Mouse (Mus musculus) heart, embryonic 11.5 days (tissue): ENCODE measurements around the gene Nol4l. TPM values are rescaled to one million over a fixed set of nuclear protein-coding genes. Genes with fewer than 3 reads are reported as not detected.

Source experiments
- ATAC-seq: fragments of 200-750 bp; cut with Nextera tagmentation; replicated peaks from 2 replicates; pipeline ENCODE4 v1.8.0; 2017; ENCODE audit warnings: moderate library complexity; ENCODE audit not compliant: insufficient number of reproducible peaks, low FRiP score, low TSS enrichment
- H3K27ac ChIP-seq: fragments of 300-500 bp; sonication (generic); 2 replicates; pipeline ENCODE4 v1.5.1; 2014; ENCODE audit warnings: mild to moderate bottlenecking, low read depth, low read length
- H3K27me3 ChIP-seq: fragments of 300-500 bp; sonication (generic); 2 replicates; pipeline ENCODE4 v1.6.1; 2014; ENCODE audit warnings: mild to moderate bottlenecking, low read length, mixed read lengths; ENCODE audit not compliant: control insufficient read depth, insufficient read depth
- H3K36me3 ChIP-seq: fragments of 300-500 bp; sonication (generic); 2 replicates; pipeline ENCODE4 v1.6.1; 2014; ENCODE audit warnings: mild to moderate bottlenecking, low read length, moderate library complexity, mixed read lengths; ENCODE audit not compliant: control insufficient read depth, insufficient read depth
- H3K4me1 ChIP-seq: fragments of 300-500 bp; sonication (generic); 2 replicates; pipeline ENCODE4 v1.6.1; 2014; ENCODE audit warnings: low read length; ENCODE audit not compliant: control insufficient read depth, insufficient read depth
- H3K4me2 ChIP-seq: fragments of 300-500 bp; sonication (generic); 2 replicates; pipeline ENCODE4 v1.6.1; 2014; ENCODE audit warnings: mild to moderate bottlenecking, moderate library complexity
- H3K4me3 ChIP-seq: fragments of 300-500 bp; sonication (generic); 2 replicates; pipeline ENCODE4 v1.5.1; 2014; ENCODE audit warnings: low read depth, low read length
- H3K9ac ChIP-seq: fragments of 300-500 bp; sonication (generic); 2 replicates; pipeline ENCODE4 v1.6.1; 2014; ENCODE audit warnings: mild to moderate bottlenecking, low read depth, low read length, moderate library complexity
- H3K9me3 ChIP-seq: fragments of 300-500 bp; sonication (generic); replicated peaks from 2 replicates; pipeline ENCODE4 v1.6.1; 2016; ENCODE audit warnings: low read length; ENCODE audit not compliant: control insufficient read depth
- WGBS: fragments of 180-500 bp; shearing (Covaris S2); extraction: QIAGEN DNeasy Blood & Tissue Kit; methylation state at CpG from one replicate; pipeline ENCODE4 v1.1.7; 2014; ENCODE audit not compliant: insufficient replicate concordance; 5-methylcytosine and 5-hydroxymethylcytosine counted together
- polyA plus RNA-seq: library from polyadenylated mRNA; unstranded; fragments of >200 nt; fragmentation: Nextera tagmentation; extraction: Ambion mirVana; gene quantifications from 2 replicates; pipeline ENCODE4 v1.2.1, GENCODE M21; 2014

Nol4l gene
- polyA plus RNA-seq, 1 experiment from 2014 or later: 16.7 TPM

DNA sequence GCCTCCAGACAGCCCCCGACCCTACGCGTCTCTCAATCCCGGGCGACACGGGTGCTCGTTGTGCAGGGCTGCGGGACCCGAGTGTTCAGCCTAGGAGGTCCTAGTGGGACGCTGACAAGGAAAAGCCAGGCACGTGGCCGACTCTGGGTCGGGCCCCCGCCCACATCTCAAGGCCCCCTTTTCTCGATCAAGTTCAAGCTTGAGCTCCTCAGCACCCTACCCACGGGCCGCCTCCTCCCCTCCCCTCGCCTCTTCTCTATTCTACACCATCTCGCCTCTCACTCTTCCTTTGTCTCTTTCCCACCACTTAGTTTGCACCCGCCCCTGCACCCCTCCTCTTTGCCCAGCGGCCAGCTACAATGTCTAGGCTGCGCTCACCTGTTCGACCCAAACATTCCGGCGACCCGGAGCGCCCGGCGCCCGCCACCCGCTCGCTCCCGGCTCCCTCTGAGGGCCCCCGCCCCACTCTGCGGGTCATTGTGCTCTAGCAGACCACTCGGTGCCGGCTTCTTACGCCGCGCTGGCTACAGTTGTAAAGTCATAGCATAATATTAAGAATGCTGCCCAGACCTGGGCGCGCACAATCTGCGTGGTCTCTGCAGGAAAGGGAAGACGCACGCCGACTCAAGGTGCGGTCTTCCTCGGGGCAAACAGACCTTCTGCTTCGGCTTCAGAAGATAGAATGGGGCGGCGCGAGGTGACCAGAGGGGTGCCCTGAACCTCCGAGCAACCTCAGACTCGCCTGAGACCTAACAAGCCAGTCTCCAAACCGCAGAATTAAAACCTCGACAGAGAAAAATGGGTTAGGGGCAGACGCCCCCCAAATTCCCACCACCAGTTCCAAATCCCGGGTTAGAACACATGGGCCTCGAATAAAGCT lies 84.4 kb downstream of the Nol4l start:
- Histone ChIP-seq H3K4me1 (peaks cover 35% of the 10 kb centered on the region), H3K36me3 (no peaks in the 10 kb centered on the region), H3K9me3 (no peaks in the 10 kb centered on the region), H3K4me3 (peak overlapping the region; percentile 91), H3K27ac (peak overlapping the region; percentile 95), H3K4me2 (peak overlapping the region; percentile 100), H3K9ac (peak overlapping the region; percentile 84), H3K27me3 (no peaks in the 10 kb centered on the region)
- under 1% methylated on average over 58 of the region's 59 CpGs for WGBS
- peak; percentile 11 for ATAC-seq

DNA sequence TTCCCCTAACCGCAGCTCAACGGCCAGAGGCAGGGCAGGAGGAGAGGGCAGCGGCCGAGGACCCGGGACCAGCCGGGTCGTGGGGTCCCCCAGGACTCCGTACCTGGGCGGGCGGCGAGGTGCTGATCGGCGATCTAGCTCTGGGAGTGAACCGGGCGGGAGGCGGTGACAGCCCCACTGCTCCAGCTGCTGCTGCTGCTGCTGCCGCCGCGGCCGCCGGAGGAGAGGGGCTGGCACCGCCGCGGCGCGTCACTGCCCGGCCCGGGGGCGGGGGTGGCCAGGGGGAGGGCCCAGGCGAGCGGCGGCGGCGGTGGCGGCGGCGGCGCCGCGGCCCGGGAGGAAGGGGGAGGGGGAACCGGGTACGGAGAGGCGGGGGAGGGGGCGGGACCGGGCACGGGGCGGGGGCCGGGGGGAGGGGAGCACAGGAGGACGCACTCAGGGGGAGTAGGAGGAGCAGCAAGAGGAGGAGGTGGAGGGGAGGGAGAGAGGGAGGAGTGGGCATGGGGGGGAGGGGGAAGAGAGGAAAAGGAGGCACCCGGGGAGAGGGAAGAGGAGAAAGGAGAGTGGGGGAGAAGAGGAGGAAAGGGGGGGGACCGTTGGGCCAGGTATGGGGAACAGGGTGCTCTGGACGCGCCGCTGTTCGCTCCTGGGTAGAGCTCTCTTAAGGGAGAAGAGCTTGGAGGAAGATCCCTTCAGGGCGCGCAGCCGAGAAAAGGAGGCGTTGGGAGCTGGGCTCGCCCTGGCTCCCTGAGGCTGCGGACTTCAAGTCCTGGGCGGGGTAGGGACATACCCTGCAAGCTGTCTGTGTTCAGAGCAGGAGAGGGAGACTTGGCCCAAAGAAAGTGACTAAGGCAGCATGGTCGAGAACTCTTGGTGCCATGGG lies 85.3 kb downstream of the Nol4l start:
- H3K9me3 ChIP-seq: no peaks in the 10 kb centered on the region
- peaks cover 37% of the 10 kb centered on the region for H3K4me1 ChIP-seq
- peak overlapping the region; percentile 91 for H3K4me3 ChIP-seq
- H3K4me2 ChIP-seq: peak overlapping the region; percentile 100
- WGBS: 1% methylated on average over 41 of the region's 64 CpGs
- no peaks in the 10 kb centered on the region for H3K27me3 ChIP-seq
- peak; percentile 60 for ATAC-seq
- H3K36me3 ChIP-seq: no peaks in the 10 kb centered on the region
- H3K9ac ChIP-seq: peak overlapping the region; percentile 92
- peak overlapping the region; percentile 95 for H3K27ac ChIP-seq

DNA sequence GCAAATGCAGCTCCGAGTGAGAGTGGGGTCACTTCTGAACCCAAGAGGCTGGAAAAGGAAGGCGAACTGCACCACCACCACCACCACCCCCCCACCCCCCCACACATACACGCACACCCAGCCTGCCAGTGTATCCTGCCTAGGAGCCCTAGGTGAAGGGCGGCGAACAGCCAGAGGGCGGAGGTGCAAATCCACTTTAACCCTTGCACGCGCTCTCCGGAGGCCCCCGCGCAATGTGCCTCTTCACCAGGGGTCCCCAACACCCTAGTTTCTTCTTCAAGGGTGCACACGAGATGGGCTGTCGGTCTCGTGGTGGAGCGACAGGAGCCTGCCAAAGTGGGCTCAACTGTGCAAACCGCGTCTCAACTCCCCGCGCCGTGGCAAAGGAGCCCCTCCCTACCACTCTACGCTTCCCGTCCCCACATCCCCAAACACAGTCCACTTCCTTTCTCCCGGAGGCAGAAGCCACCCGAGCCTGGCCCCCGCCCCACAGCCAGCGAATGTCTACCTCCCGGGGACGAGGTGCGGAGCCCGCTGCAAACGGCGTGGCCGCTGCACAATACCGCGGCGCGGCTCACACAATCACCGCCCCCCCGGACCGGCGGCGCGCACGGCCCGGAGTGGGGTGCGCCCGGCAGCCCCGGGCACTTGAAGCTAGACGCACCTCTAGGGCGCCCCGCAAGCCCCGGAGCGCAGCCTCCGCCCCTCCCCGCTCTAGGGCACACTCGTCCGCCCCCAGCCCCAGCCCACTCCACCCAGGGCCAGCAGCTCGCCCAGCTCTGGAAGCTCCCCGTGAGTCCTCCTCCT lies 86.1 kb downstream of the Nol4l start:
- H3K4me1 ChIP-seq: peaks cover 37% of the 10 kb centered on the region
- no peaks in the 10 kb centered on the region for H3K9me3 ChIP-seq
- peak overlapping the region; percentile 95 for H3K27ac ChIP-seq
- H3K27me3 ChIP-seq: no peaks in the 10 kb centered on the region
- WGBS: under 1% methylated on average over 54 of the region's 59 CpGs
- peak overlapping the region; percentile 100 for H3K4me2 ChIP-seq
- H3K9ac ChIP-seq: peak overlapping the region; percentile 92
- ATAC-seq: peak; percentile 40
- peak overlapping the region; percentile 91 for H3K4me3 ChIP-seq
- peaks cover 3% of the 10 kb centered on the region; the same call in 1 of the 2 replicates for H3K36me3 ChIP-seq

DNA sequence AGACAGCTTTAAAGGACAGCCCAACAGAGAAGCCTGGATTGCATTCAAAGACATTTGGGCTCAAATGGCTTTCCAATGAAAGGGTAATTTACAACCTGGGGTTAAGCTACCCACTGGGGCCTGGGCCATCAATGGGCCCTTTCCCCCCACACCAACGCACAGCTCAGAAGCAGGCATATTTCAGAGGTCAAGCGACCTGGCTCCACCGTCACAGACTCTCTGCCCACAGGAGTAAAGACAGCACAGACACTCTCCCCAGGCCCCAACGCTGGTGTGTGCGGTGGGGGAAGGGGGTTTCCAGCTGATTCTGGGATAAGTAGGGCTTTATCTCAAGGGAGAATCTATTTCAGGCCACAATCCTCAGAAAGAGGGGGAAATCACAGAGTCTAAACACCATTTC lies 87.1 kb downstream of the Nol4l start:
- no peaks in the 10 kb centered on the region for H3K9me3 ChIP-seq
- peaks cover 43% of the 10 kb centered on the region for H3K4me1 ChIP-seq
- peak overlapping the region; percentile 100 for H3K4me2 ChIP-seq
- 7% methylated on average over 5 of the region's 5 CpGs for whole genome bisulfite sequencing
- H3K4me3 ChIP-seq: peak overlapping the region; percentile 91
- H3K27ac ChIP-seq: no peak overlapping the region; the same call in 1 of the 2 replicates
- no peak for ATAC-seq
- peaks cover 3% of the 10 kb centered on the region; the same call in 1 of the 2 replicates for H3K36me3 ChIP-seq
- H3K27me3 ChIP-seq: no peaks in the 10 kb centered on the region
- H3K9ac ChIP-seq: peak overlapping the region; percentile 92

DNA sequence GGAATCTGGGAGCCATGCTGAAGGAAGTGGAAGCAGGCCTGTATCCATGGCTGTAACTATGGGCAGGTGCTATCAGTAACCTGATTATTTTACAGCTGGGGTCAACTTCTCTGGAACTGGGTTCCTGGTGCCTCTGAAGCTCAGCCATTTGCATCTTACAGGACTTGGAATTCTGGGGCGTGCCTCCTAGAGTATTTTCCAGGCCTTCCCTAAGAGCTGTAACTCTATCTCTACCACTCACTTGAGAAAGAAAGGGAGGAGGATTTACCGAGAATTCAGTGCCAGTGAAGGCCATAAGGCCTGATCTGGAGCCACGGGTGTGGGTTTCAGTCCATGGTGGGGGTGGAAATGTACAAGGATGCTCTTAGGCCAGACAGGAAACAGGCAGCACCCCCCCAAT lies 88.5 kb downstream of the Nol4l start:
- H3K36me3 ChIP-seq: peaks cover 3% of the 10 kb centered on the region; the same call in 1 of the 2 replicates
- no peaks in the 10 kb centered on the region for H3K9me3 ChIP-seq
- H3K9ac ChIP-seq: peak overlapping the region; percentile 92
- H3K27me3 ChIP-seq: no peaks in the 10 kb centered on the region
- peak overlapping the region; percentile 3 for H3K27ac ChIP-seq
- H3K4me3 ChIP-seq: no peak overlapping the region
- peak overlapping the region; percentile 100 for H3K4me2 ChIP-seq
- no peak for ATAC-seq
- peaks cover 54% of the 10 kb centered on the region for H3K4me1 ChIP-seq
- WGBS: 24% methylated on average over 3 of the region's 3 CpGs

DNA sequence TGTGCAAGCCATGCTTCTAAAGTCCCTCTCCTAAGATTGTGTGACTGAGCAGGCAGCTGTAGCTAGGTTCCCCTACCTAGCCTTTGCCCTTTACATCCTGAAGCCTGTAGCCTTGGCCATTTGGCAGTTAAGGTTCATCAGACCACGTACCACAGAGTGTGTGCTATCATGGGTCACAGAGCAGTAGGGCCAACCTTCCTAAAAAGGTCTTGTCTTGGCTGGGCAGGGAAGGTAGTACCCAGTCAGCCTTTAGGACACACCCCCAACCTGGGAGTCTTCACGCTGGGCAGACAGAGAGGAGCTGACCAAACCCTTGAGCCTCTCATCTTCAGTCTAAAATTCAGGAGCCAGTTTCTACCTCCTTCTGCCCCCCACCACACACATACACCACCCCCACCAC lies 89.0 kb downstream of the Nol4l start:
- no peak for ATAC-seq
- peak overlapping the region; percentile 3 for H3K27ac ChIP-seq
- no peak overlapping the region for H3K9ac ChIP-seq
- H3K9me3 ChIP-seq: no peaks in the 10 kb centered on the region
- peaks cover 6% of the 10 kb centered on the region; the same call in 1 of the 2 replicates for H3K36me3 ChIP-seq
- H3K4me3 ChIP-seq: no peak overlapping the region
- H3K27me3 ChIP-seq: no peaks in the 10 kb centered on the region
- 36% methylated on average over 2 of the region's 2 CpGs for WGBS
- peaks cover 59% of the 10 kb centered on the region for H3K4me1 ChIP-seq
- H3K4me2 ChIP-seq: peak overlapping the region; percentile 100

DNA sequence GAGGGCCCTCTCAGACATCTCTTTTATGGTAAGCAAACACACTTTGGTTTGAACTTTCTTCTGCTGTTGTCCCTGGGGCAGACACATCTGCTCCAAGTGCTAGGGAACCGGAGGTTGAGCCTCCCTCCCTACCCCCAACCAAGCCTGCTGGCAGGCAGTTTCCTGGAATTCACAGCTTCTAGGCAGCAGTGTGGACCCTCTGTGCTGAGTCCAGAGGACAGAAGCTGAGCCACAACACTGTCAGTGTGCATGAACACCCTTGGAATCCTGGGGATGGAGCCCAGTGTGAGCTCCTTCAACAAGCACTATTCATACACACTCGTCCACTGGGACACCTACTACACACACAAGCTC lies 92.5 kb downstream of the Nol4l start:
- peak overlapping the region; percentile 58 for H3K9ac ChIP-seq
- WGBS: 18% methylated on average over 2 of the region's 2 CpGs
- peak overlapping the region; percentile 56 for H3K4me2 ChIP-seq
- no peaks in the 10 kb centered on the region for H3K9me3 ChIP-seq
- 0 out of 2 replicates have a peak overlapping the region, but pooled peaks have one; percentile 6 for H3K4me3 ChIP-seq
- ATAC-seq: no peak
- no peaks in the 10 kb centered on the region for H3K27me3 ChIP-seq
- H3K36me3 ChIP-seq: peaks cover 6% of the 10 kb centered on the region
- peaks cover 85% of the 10 kb centered on the region for H3K4me1 ChIP-seq
- H3K27ac ChIP-seq: peak overlapping the region; percentile 87
